18 mouse cellular contexts compared by ENCODE assay signal in the genomic region with DNA sequence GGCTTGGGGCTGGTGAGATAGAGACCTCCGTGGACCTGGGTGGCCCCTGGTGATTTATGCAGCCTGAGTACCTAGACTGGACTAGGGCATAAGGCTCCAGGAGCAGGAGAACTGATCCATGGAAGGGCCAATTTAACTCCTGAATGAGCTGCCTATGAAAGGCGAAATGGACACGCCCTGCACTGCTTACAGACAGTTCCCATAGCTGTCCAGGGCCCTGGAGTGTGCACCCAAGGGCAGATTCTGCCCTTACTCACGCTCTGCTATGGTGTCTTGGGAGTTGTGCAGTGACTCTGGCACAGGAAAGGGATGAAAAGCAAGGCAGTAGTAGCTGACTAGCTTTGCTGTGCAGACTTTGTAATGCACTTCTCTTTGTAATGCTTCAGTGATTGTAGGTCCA. TPM values are rescaled to one million over a fixed set of nuclear protein-coding genes. Genes with fewer than 3 reads are reported as not detected.
DNase-seq lines count a peak whose midpoint lies in the region; TF ChIP-seq lines count a peak whose summit lies in the region.
"Had no signal": no experiment of that assay in that cellular context is flagged by ENCODE, and none has a peak within 500 bp of the region (broad histone marks: within the 10 kb centered on the region; RNA-seq: fewer than 3 reads in every experiment).

No protein-coding gene starts in this region.

- intact Hi-C loops in gastrocnemius, adult 2 months (cut with DNase I), result no loop called here

- TF ChIP-seq CTCF in gastrocnemius, adult 2 months (IDR thresholded peaks at IDR 0.05), result no peak

- no peak for DNase-seq in gastrocnemius, adult 2 months
- DNase-seq in gastrocnemius, postnatal 25 days, result no peak
- DNase-seq in kidney, adult 18-20 months, result peak; percentile 39
- DNase-seq in kidney, adult 9 months, result no peak
- DNase-seq in kidney, postnatal 25 days, result peak; percentile 44 to 78
- DNase-seq in ovary, postnatal 10 days (ENCODE audit: low spot score), result no peak
- DNase-seq in spleen, postnatal 4 days (ENCODE audit: low spot score in 2 of 2), result no peak
- DNase-seq in frontal cortex, postnatal 36 days (ENCODE audit: low spot score in 2 of 2), result no peak
- DNase-seq: cerebellum, adult 11-12 months; cerebellum, postnatal 36 days; gastrocnemius, postnatal 36 days; heart, postnatal 14 days; lung, postnatal 10 days; spleen, adult 18-20 months had no signal

- H3K27ac ChIP-seq in gastrocnemius, adult 2 months, result peak overlapping the region; percentile 67
- H3K27ac ChIP-seq: forebrain, embryonic 12.5 days; layer of hippocampus, adult 2 months; liver, embryonic 15.5 days; stomach, embryonic 15.5 days had no signal

- peak overlapping the region; percentile 94 for H3K4me3 ChIP-seq in gastrocnemius, adult 2 months
- H3K4me3 ChIP-seq: forebrain, embryonic 12.5 days; layer of hippocampus, adult 2 months; liver, embryonic 15.5 days; stomach, embryonic 15.5 days had no signal

RNA-seq across cellular contexts. Expression of gene Fzd4, which starts 6.1 kb away (rescaled TPM):
- total RNA-seq in gastrocnemius, adult 2 months (2021), result 10 to 100 TPM; 30.6 to 32.4 TPM
- total RNA-seq in gastrocnemius, postnatal 25 days (2021), result 10 to 100 TPM; 22.0 to 39.9 TPM

RNA-seq across cellular contexts. Expression of gene Tmem135, which starts 6.3 kb away (rescaled TPM):
- total RNA-seq in gastrocnemius, adult 2 months (2021), result 10 to 100 TPM; 13.2 to 19.6 TPM
- total RNA-seq in gastrocnemius, postnatal 25 days (2021), result 10 to 100 TPM; 13.1 to 21.6 TPM

Comparison
In these comparisons a context has a peak if more than half of its experiments do, and no peak if none do; other contexts are left out.
1. DNase-seq: peak in kidney, adult 18-20 months (single experiment) and kidney, postnatal 25 days (2 of 2); none in gastrocnemius, adult 2 months (single experiment), gastrocnemius, postnatal 25 days (single experiment), kidney, adult 9 months (single experiment), ovary, postnatal 10 days (single experiment), spleen, postnatal 4 days (0 of 2) and frontal cortex, postnatal 36 days (0 of 2).